Mouse (Mus musculus): ENCODE results near the gene Macrod2. TPM values are rescaled to one million over a fixed set of nuclear protein-coding genes. Genes with fewer than 3 reads are reported as not detected.

Macrod2 gene
- polyA plus RNA-seq, 1 experiment from 2014 or later: 11.5 TPM

DNA sequence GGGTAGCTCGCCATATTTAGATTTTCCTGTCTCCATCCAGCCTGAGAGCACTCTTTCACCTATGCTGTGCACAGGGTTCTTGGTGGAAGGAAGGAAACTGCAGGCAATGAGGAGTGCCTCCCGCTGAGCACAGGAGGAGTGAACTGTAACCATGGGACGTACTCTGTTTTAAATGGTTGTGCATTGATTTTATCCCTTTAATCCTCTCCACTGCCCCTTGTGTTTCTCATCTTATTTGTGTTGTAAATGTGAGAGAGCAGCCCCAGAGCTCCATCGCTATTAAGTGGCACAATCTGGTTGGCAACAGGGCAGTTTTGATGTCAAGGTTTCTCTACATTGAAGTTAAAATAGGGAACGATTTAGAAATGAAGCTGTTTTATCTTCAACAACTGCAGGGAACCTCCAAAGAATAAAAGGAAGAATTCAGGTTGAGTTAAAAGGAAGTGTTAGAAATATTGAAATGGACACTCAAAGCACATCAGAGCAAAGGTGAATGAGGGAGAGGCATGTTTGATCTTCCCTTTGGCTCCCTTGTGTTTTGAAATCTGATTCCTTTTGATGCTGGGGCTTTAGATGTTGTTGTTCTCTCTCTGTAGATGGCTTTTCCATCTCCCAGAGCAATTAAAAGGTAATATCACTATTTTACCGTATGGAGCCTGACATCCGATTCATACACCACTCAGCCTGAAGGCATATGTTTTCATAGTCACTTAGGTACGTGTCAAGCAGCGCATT, 1467.6 kb downstream of the Macrod2 start:
- no peak for DNase-seq
- ATAC-seq (ENCODE audit: low read depth): no peak
- Histone ChIP-seq H3K9ac (no peak overlapping the region), H3K4me3 (replicated peaks) (no peak overlapping the region), H3K9me3 (replicated peaks) (no peaks in the 10 kb centered on the region), H3K4me2 (no peak overlapping the region), H3K27me3 (no peaks in the 10 kb centered on the region), H3K27ac (no peak overlapping the region), H3K36me3 (no peaks in the 10 kb centered on the region), H3K4me1 (replicated peaks) (no peaks in the 10 kb centered on the region)
- 59% methylated on average over 9 of the region's 9 CpGs for WGBS (ENCODE audit: insufficient replicate concordance)

DNA sequence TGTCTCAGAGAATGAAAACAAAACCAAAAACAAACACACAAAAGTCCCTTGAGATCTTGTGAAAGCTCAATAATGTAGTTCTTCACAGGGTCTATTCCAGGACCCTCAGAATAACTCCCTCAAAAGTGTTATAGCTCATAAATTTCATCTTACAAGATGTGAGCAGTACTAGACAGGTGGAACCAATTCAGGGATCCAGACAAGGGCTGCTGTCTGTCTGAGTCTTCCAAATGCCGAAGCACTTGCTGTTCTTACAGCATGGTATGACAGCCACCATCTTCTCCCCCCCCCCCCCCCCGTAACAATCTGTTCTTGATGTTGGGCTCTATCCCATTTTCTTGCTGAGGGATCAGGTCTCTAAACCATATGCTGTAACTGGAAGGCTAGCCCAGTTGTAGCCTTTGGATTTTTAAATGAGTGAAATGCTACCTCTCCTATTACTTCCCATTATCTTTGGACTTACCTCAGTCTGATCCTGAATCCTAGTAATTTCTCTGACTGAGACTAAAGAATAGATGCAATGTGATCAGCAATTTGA, 1468.6 kb downstream of the Macrod2 start:
- WGBS (ENCODE audit: insufficient replicate concordance): 46% methylated on average over 2 of the region's 2 CpGs
- no peak overlapping the region for H3K4me2 ChIP-seq
- H3K4me3 ChIP-seq (replicated peaks): no peak overlapping the region
- no peaks in the 10 kb centered on the region for H3K4me1 ChIP-seq (replicated peaks)
- H3K9ac ChIP-seq: no peak overlapping the region
- no peaks in the 10 kb centered on the region for H3K36me3 ChIP-seq
- no peaks in the 10 kb centered on the region for H3K27me3 ChIP-seq
- no peak overlapping the region for H3K27ac ChIP-seq
- H3K9me3 ChIP-seq (replicated peaks): no peaks in the 10 kb centered on the region
- ATAC-seq (ENCODE audit: low read depth) (no peak), DNase-seq (no peak)

- Histone ChIP-seq H3K27ac (no peak overlapping the region), H3K9ac (no peak overlapping the region), H3K4me1 (replicated peaks) (no peaks in the 10 kb centered on the region), H3K27me3 (no peaks in the 10 kb centered on the region), H3K4me3 (replicated peaks) (no peak overlapping the region), H3K36me3 (no peaks in the 10 kb centered on the region), H3K4me2 (no peak overlapping the region), H3K9me3 (replicated peaks) (no peaks in the 10 kb centered on the region)
- ATAC-seq (ENCODE audit: low read depth) (no peak), DNase-seq (no peak)
- 76% methylated on average over 4 of the region's 4 CpGs for WGBS (ENCODE audit: insufficient replicate concordance)
These were observed 1475.8 kb downstream of the Macrod2 start for GRCm38 (mm10) chr2:141870930-141871329.

DNA sequence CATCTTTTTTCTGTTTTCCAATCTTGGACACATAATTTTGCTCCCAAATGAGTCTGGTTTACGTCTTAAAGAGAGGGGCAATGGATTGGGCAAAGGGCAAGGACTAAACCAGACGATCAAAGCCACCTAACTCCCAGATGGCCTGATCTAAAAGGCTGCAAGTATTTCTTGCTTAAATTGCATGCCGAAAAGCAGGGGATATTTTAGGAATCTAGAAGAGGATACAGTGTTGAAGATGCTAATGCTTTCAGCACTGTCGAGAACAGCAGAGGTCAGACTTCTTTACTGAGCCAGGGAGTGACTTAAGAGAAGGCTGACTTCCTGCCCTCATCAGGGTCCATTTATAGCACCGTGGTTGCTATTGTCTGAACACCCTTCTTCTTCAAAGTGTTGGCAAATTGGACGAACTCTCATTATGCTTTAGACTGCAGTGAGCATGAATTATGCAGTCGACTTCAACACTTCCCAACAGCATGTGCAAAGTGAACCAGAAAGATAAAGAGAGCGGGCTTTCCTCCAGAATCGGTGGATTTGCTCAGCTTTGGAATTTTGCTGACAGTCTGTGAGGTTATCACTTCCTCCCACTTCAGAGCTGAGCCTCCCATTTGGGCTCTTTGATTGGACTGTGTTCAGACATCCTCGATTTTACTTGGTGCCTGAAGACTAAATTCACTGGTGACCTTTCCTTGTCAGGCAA, 1481.2 kb downstream of the Macrod2 start:
- Histone ChIP-seq H3K9ac (no peak overlapping the region), H3K36me3 (no peaks in the 10 kb centered on the region), H3K4me1 (replicated peaks) (no peaks in the 10 kb centered on the region), H3K4me3 (replicated peaks) (no peak overlapping the region), H3K9me3 (replicated peaks) (no peaks in the 10 kb centered on the region), H3K27me3 (no peaks in the 10 kb centered on the region), H3K27ac (no peak overlapping the region), H3K4me2 (no peak overlapping the region)
- ATAC-seq (ENCODE audit: low read depth): no peak
- DNase-seq: no peak
- WGBS (ENCODE audit: insufficient replicate concordance): 42% methylated on average over 10 of the region's 10 CpGs

DNA sequence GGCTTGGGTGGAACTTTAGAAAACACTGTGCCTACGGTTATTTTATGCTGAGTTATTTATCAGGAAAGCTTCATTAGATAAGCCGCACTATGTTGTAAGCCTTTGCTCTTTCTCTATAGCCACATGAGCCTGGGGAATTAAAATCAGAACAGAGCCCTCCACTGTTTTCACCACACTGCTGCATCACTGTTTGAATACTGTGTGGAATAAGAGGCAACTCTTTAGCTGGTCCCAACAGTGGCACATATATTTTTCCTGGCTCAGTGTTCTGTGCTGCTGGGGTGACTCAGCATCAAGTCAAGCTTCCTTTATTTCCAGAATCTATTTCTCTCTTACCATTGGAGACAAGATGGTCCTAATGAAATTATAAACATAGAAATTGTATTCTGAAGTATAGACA, 1481.8 kb downstream of the Macrod2 start:
- Histone ChIP-seq H3K27me3 (no peaks in the 10 kb centered on the region), H3K27ac (no peak overlapping the region), H3K36me3 (no peaks in the 10 kb centered on the region), H3K4me1 (replicated peaks) (no peaks in the 10 kb centered on the region), H3K4me3 (replicated peaks) (no peak overlapping the region), H3K9ac (no peak overlapping the region), H3K9me3 (replicated peaks) (no peaks in the 10 kb centered on the region), H3K4me2 (no peak overlapping the region)
- no peak for DNase-seq
- ATAC-seq (ENCODE audit: low read depth): no peak
- 82% methylated on average over 2 of the region's 2 CpGs for whole genome bisulfite sequencing (ENCODE audit: insufficient replicate concordance)

DNA sequence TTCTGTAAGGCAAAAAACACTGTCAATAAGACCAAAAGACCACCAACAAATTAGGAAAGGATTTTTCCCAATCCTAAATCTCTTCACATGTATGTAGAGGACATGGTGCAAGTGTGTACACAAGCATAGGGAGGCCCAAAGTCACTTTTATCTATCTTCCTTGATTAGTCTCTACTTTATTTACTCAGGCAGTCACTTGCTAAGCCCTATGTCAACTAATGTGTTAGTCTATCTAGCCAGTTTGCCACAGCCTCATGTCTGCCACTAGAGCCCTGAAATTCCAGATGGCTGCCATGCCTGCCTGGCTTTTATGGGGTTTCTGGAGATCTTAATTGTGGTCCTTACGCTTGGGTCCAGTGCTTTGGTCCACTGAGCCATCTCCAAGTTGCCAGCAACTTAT, 1483.4 kb downstream of the Macrod2 start:
- no peaks in the 10 kb centered on the region for H3K4me1 ChIP-seq (replicated peaks)
- H3K27ac ChIP-seq: no peak overlapping the region
- 42% methylated on average over 1 of the region's 1 CpGs for WGBS (ENCODE audit: insufficient replicate concordance)
- H3K9ac ChIP-seq: no peak overlapping the region
- H3K9me3 ChIP-seq (replicated peaks): no peaks in the 10 kb centered on the region
- DNase-seq (no peak), ATAC-seq (ENCODE audit: low read depth) (no peak)
- no peaks in the 10 kb centered on the region for H3K27me3 ChIP-seq
- no peaks in the 10 kb centered on the region for H3K36me3 ChIP-seq
- no peak overlapping the region for H3K4me2 ChIP-seq
- H3K4me3 ChIP-seq (replicated peaks): no peak overlapping the region

- no peak for DNase-seq
- no peak overlapping the region for H3K4me2 ChIP-seq
- WGBS (ENCODE audit: insufficient replicate concordance): 65% methylated on average over 9 of the region's 9 CpGs
These were observed 1484.6 kb downstream of the Macrod2 start for GRCm38 (mm10) chr2:141879711-141880110.

GRCm38 (mm10) chr2:141886694-141887474, 1491.8 kb downstream of the Macrod2 start:
- Histone ChIP-seq H3K36me3 (no peaks in the 10 kb centered on the region), H3K27me3 (no peaks in the 10 kb centered on the region), H3K9me3 (replicated peaks) (no peaks in the 10 kb centered on the region), H3K27ac (no peak overlapping the region), H3K4me2 (no peak overlapping the region), H3K9ac (no peak overlapping the region), H3K4me1 (replicated peaks) (no peaks in the 10 kb centered on the region), H3K4me3 (replicated peaks) (no peak overlapping the region)
- 57% methylated on average over 11 of the region's 11 CpGs for WGBS (ENCODE audit: insufficient replicate concordance)
- DNase-seq: no peak
- no peak for ATAC-seq (ENCODE audit: low read depth)

More at GRCm38 (mm10) chr2:141879711-141880110, 1484.6 kb downstream of the Macrod2 start:
- Histone ChIP-seq H3K4me3 (replicated peaks) (no peak overlapping the region), H3K36me3 (no peaks in the 10 kb centered on the region), H3K9ac (no peak overlapping the region), H3K4me1 (replicated peaks) (no peaks in the 10 kb centered on the region), H3K27me3 (no peaks in the 10 kb centered on the region), H3K9me3 (replicated peaks) (no peaks in the 10 kb centered on the region), H3K27ac (no peak overlapping the region)
- no peak for ATAC-seq (ENCODE audit: low read depth)

GRCm38 (mm10) chr2:141889497-141889896, 1494.4 kb downstream of the Macrod2 start:
- no peak for DNase-seq
- ATAC-seq (ENCODE audit: low read depth): peak; percentile 60
- Histone ChIP-seq H3K36me3 (no peaks in the 10 kb centered on the region), H3K4me2 (no peak overlapping the region), H3K9ac (no peak overlapping the region), H3K27me3 (no peaks in the 10 kb centered on the region), H3K4me3 (replicated peaks) (no peak overlapping the region), H3K9me3 (replicated peaks) (no peaks in the 10 kb centered on the region), H3K4me1 (replicated peaks) (no peaks in the 10 kb centered on the region), H3K27ac (no peak overlapping the region)
- WGBS (ENCODE audit: insufficient replicate concordance): 18% methylated on average over 2 of the region's 2 CpGs

GRCm38 (mm10) chr2:141897951-141898350, 1502.8 kb downstream of the Macrod2 start:
- DNase-seq (no peak), ATAC-seq (ENCODE audit: low read depth) (no peak)
- Histone ChIP-seq H3K36me3 (no peaks in the 10 kb centered on the region), H3K9me3 (replicated peaks) (no peaks in the 10 kb centered on the region), H3K4me1 (replicated peaks) (no peaks in the 10 kb centered on the region), H3K4me2 (no peak overlapping the region), H3K9ac (no peak overlapping the region), H3K4me3 (replicated peaks) (no peak overlapping the region), H3K27me3 (no peaks in the 10 kb centered on the region), H3K27ac (no peak overlapping the region)

- Histone ChIP-seq H3K4me3 (replicated peaks) (no peak overlapping the region), H3K27me3 (no peaks in the 10 kb centered on the region), H3K27ac (no peak overlapping the region), H3K4me1 (replicated peaks) (no peaks in the 10 kb centered on the region), H3K36me3 (no peaks in the 10 kb centered on the region), H3K9ac (no peak overlapping the region), H3K4me2 (no peak overlapping the region), H3K9me3 (replicated peaks) (no peaks in the 10 kb centered on the region)
- 66% methylated on average over 6 of the region's 6 CpGs for WGBS (ENCODE audit: insufficient replicate concordance)
- DNase-seq: no peak
- no peak for ATAC-seq (ENCODE audit: low read depth)
These were observed 1516.8 kb downstream of the Macrod2 start for GRCm38 (mm10) chr2:141911831-141912447.

All from liver, embryonic 13.5 days (tissue).